Mouse (Mus musculus): ENCODE results near the gene Tle2.

Gene Tle2

GRCm38 (mm10) chr10:81553807-81554755 is 20.3 kb upstream of the Tle2 start:
- in situ Hi-C loops (cut with MboI; ENCODE audit: low sequenced_read_pairs): no loop called here

- in situ Hi-C loops (cut with MboI; ENCODE audit: low sequenced_read_pairs): no loop called here
Measured at GRCm38 (mm10) chr10:81556282-81556681, 18.1 kb upstream of the Tle2 start.

GRCm38 (mm10) chr10:81557491-81557890 is 16.9 kb upstream of the Tle2 start:
- in situ Hi-C loops (cut with MboI; ENCODE audit: low sequenced_read_pairs): no loop called here

- in situ Hi-C loops (cut with MboI; ENCODE audit: low sequenced_read_pairs): no loop called here
Measured at GRCm38 (mm10) chr10:81559163-81559626, 15.2 kb upstream of the Tle2 start, which contains the start of gene Aes. Gene Aes, plus strand, starts transcription at chr10:81559488.

- in situ Hi-C loops (cut with MboI; ENCODE audit: low sequenced_read_pairs): no loop called here
Measured at GRCm38 (mm10) chr10:81559627-81560539, 14.5 kb upstream of the Tle2 start.

GRCm38 (mm10) chr10:81560719-81561459 is 13.5 kb upstream of the Tle2 start:
- in situ Hi-C loops (cut with MboI; ENCODE audit: low sequenced_read_pairs): no loop called here

- in situ Hi-C loops (cut with MboI; ENCODE audit: low sequenced_read_pairs): no loop called here
Measured at GRCm38 (mm10) chr10:81562411-81562810, 11.9 kb upstream of the Tle2 start.

- in situ Hi-C loops (cut with MboI; ENCODE audit: low sequenced_read_pairs): no loop called here
Measured at GRCm38 (mm10) chr10:81563481-81563880, 10.9 kb upstream of the Tle2 start.

GRCm38 (mm10) chr10:81564216-81564615 is 10.1 kb upstream of the Tle2 start:
- in situ Hi-C loops (cut with MboI; ENCODE audit: low sequenced_read_pairs): no loop called here

- in situ Hi-C loops (cut with MboI; ENCODE audit: low sequenced_read_pairs): no loop called here
Measured at GRCm38 (mm10) chr10:81564734-81565133, 9.6 kb upstream of the Tle2 start.

- in situ Hi-C loops (cut with MboI; ENCODE audit: low sequenced_read_pairs): no loop called here
Measured at GRCm38 (mm10) chr10:81565257-81566228, 8.8 kb upstream of the Tle2 start.

- in situ Hi-C loops (cut with MboI; ENCODE audit: low sequenced_read_pairs): no loop called here
Measured at GRCm38 (mm10) chr10:81568381-81569191, 5.8 kb upstream of the Tle2 start.

- in situ Hi-C loops (cut with MboI; ENCODE audit: low sequenced_read_pairs): no loop called here
Measured at GRCm38 (mm10) chr10:81569507-81570237, 4.7 kb upstream of the Tle2 start.

- in situ Hi-C loops (cut with MboI; ENCODE audit: low sequenced_read_pairs): no loop called here
Measured at GRCm38 (mm10) chr10:81570238-81570800, 4.0 kb upstream of the Tle2 start.

GRCm38 (mm10) chr10:81570831-81571500 is 3.4 kb upstream of the Tle2 start:
- in situ Hi-C loops (cut with MboI; ENCODE audit: low sequenced_read_pairs): no loop called here

- in situ Hi-C loops (cut with MboI; ENCODE audit: low sequenced_read_pairs): no loop called here
Measured at GRCm38 (mm10) chr10:81571501-81571876, 2.9 kb upstream of the Tle2 start.

- in situ Hi-C loops (cut with MboI; ENCODE audit: low sequenced_read_pairs): no loop called here
Measured at GRCm38 (mm10) chr10:81572133-81572671, 2.2 kb upstream of the Tle2 start.
